Mouse (Mus musculus) midbrain, embryonic 13.5 days (tissue): Measurements from ENCODE around the gene 1110032A03Rik. TPM values are rescaled to one million over a fixed set of nuclear protein-coding genes. Genes with fewer than 3 reads are reported as not detected.

Source experiments
- ATAC-seq: fragments of 200-750 bp; cut with Nextera tagmentation; 2 replicates; pipeline ENCODE4 v1.8.0; 2017; ENCODE audit warnings: mild to moderate bottlenecking, moderate TSS enrichment, moderate library complexity
- H3K27ac ChIP-seq: fragments of 300-500 bp; sonication (generic); 2 replicates; pipeline ENCODE4 v1.5.1; 2015; ENCODE audit warnings: inconsistent platforms, mild to moderate bottlenecking, moderate library complexity
- H3K27me3 ChIP-seq: fragments of 300-500 bp; sonication (generic); 2 replicates; pipeline ENCODE4 v1.6.1; 2015; ENCODE audit warnings: mild to moderate bottlenecking, inconsistent platforms
- H3K36me3 ChIP-seq: fragments of 300-500 bp; sonication (generic); 2 replicates; pipeline ENCODE4 v1.6.1; 2015; ENCODE audit warnings: mild to moderate bottlenecking, inconsistent platforms
- H3K4me1 ChIP-seq: fragments of 300-500 bp; sonication (generic); replicated peaks from 2 replicates; pipeline ENCODE4 v1.6.1; 2015; ENCODE audit warnings: inconsistent platforms
- H3K4me2 ChIP-seq: fragments of 300-500 bp; sonication (generic); replicated peaks from 2 replicates; pipeline ENCODE4 v1.6.1; 2015; ENCODE audit warnings: moderate library complexity, mild to moderate bottlenecking, inconsistent platforms
- H3K4me3 ChIP-seq: fragments of 300-500 bp; sonication (generic); replicated peaks from 2 replicates; pipeline ENCODE4 v1.5.1; 2015; ENCODE audit warnings: mild to moderate bottlenecking, inconsistent platforms
- H3K9ac ChIP-seq: fragments of 300-500 bp; sonication (generic); replicated peaks from 2 replicates; pipeline ENCODE4 v1.6.1; 2015; ENCODE audit warnings: mild to moderate bottlenecking, inconsistent platforms
- H3K9me3 ChIP-seq: fragments of 300-500 bp; sonication (generic); 2 replicates; pipeline ENCODE4 v1.6.1; 2016; ENCODE audit warnings: mild to moderate bottlenecking, inconsistent platforms
- WGBS: fragments of 180-500 bp; shearing (Covaris S2); methylation state at CpG from one replicate; pipeline ENCODE4 v1.1.7; 2015; 5-methylcytosine and 5-hydroxymethylcytosine counted together
- polyA plus RNA-seq: library from polyadenylated mRNA; unstranded; fragments of >200 nt; fragmentation: Nextera tagmentation; extraction: Ambion mirVana; gene quantifications from 2 replicates; pipeline ENCODE4 v1.2.1, GENCODE M21; 2015

Gene 1110032A03Rik
- polyA plus RNA-seq, 1 experiment from 2014 or later = 59.9 TPM

- ATAC-seq = peak; percentile 35
- WGBS = under 1% methylated on average over 30 of the region's 30 CpGs
- peaks cover 56% of the 10 kb centered on the region for H3K4me1 ChIP-seq
These were observed 48.0 kb downstream of the 1110032A03Rik start for GRCm38 (mm10) chr9:50727171-50727924.

GRCm38 (mm10) chr9:50725921-50726590 lies 49.3 kb downstream of the 1110032A03Rik start:
- Histone ChIP-seq H3K27ac (peak overlapping the region; percentile 83), H3K4me3 (peak overlapping the region; percentile 57), H3K4me2 (peak overlapping the region; percentile 67), H3K9me3 (no peaks in the 10 kb centered on the region), H3K36me3 (no peaks in the 10 kb centered on the region), H3K27me3 (no peaks in the 10 kb centered on the region), H3K9ac (peak overlapping the region; percentile 76), H3K4me1 (peaks cover 61% of the 10 kb centered on the region)
- ATAC-seq = no peak
- 30% methylated on average over 8 of the region's 8 CpGs for WGBS

More at GRCm38 (mm10) chr9:50727171-50727924, 48.0 kb downstream of the 1110032A03Rik start:
- Histone ChIP-seq H3K9me3 (no peaks in the 10 kb centered on the region), H3K27ac (peak overlapping the region; percentile 83), H3K9ac (peak overlapping the region; percentile 76), H3K36me3 (no peaks in the 10 kb centered on the region), H3K27me3 (no peaks in the 10 kb centered on the region), H3K4me3 (peak overlapping the region; percentile 57), H3K4me2 (peak overlapping the region; percentile 67)

GRCm38 (mm10) chr9:50724661-50725330 lies 50.5 kb downstream of the 1110032A03Rik start:
- 45% methylated on average over 3 of the region's 3 CpGs for WGBS
- Histone ChIP-seq H3K36me3 (no peaks in the 10 kb centered on the region), H3K9ac (peak overlapping the region; percentile 43), H3K27me3 (no peaks in the 10 kb centered on the region), H3K4me3 (peak overlapping the region; percentile 20; the same call in 1 of the 2 replicates), H3K27ac (peak overlapping the region; percentile 83), H3K9me3 (no peaks in the 10 kb centered on the region), H3K4me2 (peak overlapping the region; percentile 67), H3K4me1 (peaks cover 64% of the 10 kb centered on the region)
- no peak for ATAC-seq

- Histone ChIP-seq H3K27me3 (no peaks in the 10 kb centered on the region), H3K4me1 (peaks cover 64% of the 10 kb centered on the region), H3K27ac (peak overlapping the region; percentile 83), H3K9me3 (no peaks in the 10 kb centered on the region), H3K9ac (peak overlapping the region; percentile 43; the same call in 1 of the 2 replicates), H3K36me3 (0 out of 2 replicates have a peak, but pooled peaks cover 4% of the 10 kb centered on the region), H3K4me2 (peak overlapping the region; percentile 67), H3K4me3 (peak overlapping the region; percentile 20; the same call in 1 of the 2 replicates)
- ATAC-seq = no peak
- 91% methylated on average over 2 of the region's 2 CpGs for WGBS
These were observed 51.2 kb downstream of the 1110032A03Rik start for GRCm38 (mm10) chr9:50724147-50724546.

GRCm38 (mm10) chr9:50723406-50723805 lies 51.9 kb downstream of the 1110032A03Rik start:
- Histone ChIP-seq H3K9ac (no peak overlapping the region), H3K4me1 (peaks cover 61% of the 10 kb centered on the region), H3K27ac (peak overlapping the region; percentile 65), H3K27me3 (no peaks in the 10 kb centered on the region), H3K36me3 (0 out of 2 replicates have a peak, but pooled peaks cover 4% of the 10 kb centered on the region), H3K4me2 (peak overlapping the region; percentile 1), H3K9me3 (no peaks in the 10 kb centered on the region), H3K4me3 (no peak overlapping the region)
- ATAC-seq = no peak
- 69% methylated on average over 7 of the region's 7 CpGs for WGBS

GRCm38 (mm10) chr9:50722451-50722911 lies 52.8 kb downstream of the 1110032A03Rik start:
- Histone ChIP-seq H3K4me3 (no peak overlapping the region), H3K4me2 (0 out of 2 replicates have a peak overlapping the region, but pooled peaks have one; percentile 2), H3K27me3 (no peaks in the 10 kb centered on the region), H3K36me3 (0 out of 2 replicates have a peak, but pooled peaks cover 4% of the 10 kb centered on the region), H3K9me3 (no peaks in the 10 kb centered on the region), H3K9ac (no peak overlapping the region), H3K4me1 (peaks cover 58% of the 10 kb centered on the region), H3K27ac (peak overlapping the region; percentile 30; the same call in 1 of the 2 replicates)
- ATAC-seq = no peak
- WGBS = 47% methylated on average over 8 of the region's 8 CpGs

GRCm38 (mm10) chr9:50721061-50721460 lies 54.3 kb downstream of the 1110032A03Rik start:
- 43% methylated on average over 12 of the region's 12 CpGs for WGBS
- Histone ChIP-seq H3K9ac (no peak overlapping the region), H3K4me3 (no peak overlapping the region), H3K27me3 (no peaks in the 10 kb centered on the region), H3K4me2 (no peak overlapping the region), H3K4me1 (peaks cover 44% of the 10 kb centered on the region), H3K9me3 (no peaks in the 10 kb centered on the region), H3K27ac (no peak overlapping the region), H3K36me3 (peaks cover 7% of the 10 kb centered on the region)
- no peak for ATAC-seq

- H3K9me3 ChIP-seq = no peaks in the 10 kb centered on the region
- 83% methylated on average over 4 of the region's 4 CpGs for WGBS
- H3K27me3 ChIP-seq = no peaks in the 10 kb centered on the region
- H3K4me1 ChIP-seq = peaks cover 28% of the 10 kb centered on the region
- no peak for ATAC-seq
- no peak overlapping the region for H3K4me3 ChIP-seq
- H3K9ac ChIP-seq = no peak overlapping the region
- H3K27ac ChIP-seq = no peak overlapping the region
- H3K36me3 ChIP-seq = peaks cover 7% of the 10 kb centered on the region
- no peak overlapping the region for H3K4me2 ChIP-seq
These were observed 56.4 kb downstream of the 1110032A03Rik start for GRCm38 (mm10) chr9:50718878-50719277.

- Histone ChIP-seq H3K4me2 (no peak overlapping the region), H3K36me3 (peaks cover 10% of the 10 kb centered on the region), H3K4me3 (no peak overlapping the region), H3K9me3 (no peaks in the 10 kb centered on the region), H3K4me1 (0 out of 2 replicates have a peak, but pooled peaks cover 4% of the 10 kb centered on the region), H3K9ac (no peak overlapping the region), H3K27me3 (no peaks in the 10 kb centered on the region), H3K27ac (no peak overlapping the region)
- no peak for ATAC-seq
- WGBS = 78% methylated on average over 4 of the region's 4 CpGs
These were observed 61.1 kb downstream of the 1110032A03Rik start for GRCm38 (mm10) chr9:50714188-50714587.
